Comparison of ENCODE assay signal across 26 mouse cellular contexts in genomic region chr17:46301892-46302291, GRCm38 (mm10). TPM values are rescaled to one million over a fixed set of nuclear protein-coding genes. Genes with fewer than 3 reads are reported as not detected.
A peak's percentile ranks its signal among the peaks of the same experiment; 100 is the strongest.
DNase-seq lines count a peak whose midpoint lies in the region; ATAC-seq and TF ChIP-seq lines count a peak whose summit lies in the region.
"Had no signal": no experiment of that assay in that cellular context is flagged by ENCODE, and none has a peak within 500 bp of the region (broad histone marks: within the 10 kb centered on the region; RNA-seq: fewer than 3 reads in every experiment).

No protein-coding gene starts in this region.

- H3K4me1 ChIP-seq in E14TG2a.4 (replicated peaks; ENCODE audit: low read depth, low read length), result peaks cover 54% of the 10 kb centered on the region
- peaks cover 4% of the 10 kb centered on the region for H3K4me1 ChIP-seq in bone marrow, adult 2 months (ENCODE audit: control insufficient read depth, insufficient read depth, low read length)

- peaks cover 46% of the 10 kb centered on the region for H3K27me3 ChIP-seq in E14TG2a.4 (ENCODE audit: insufficient read depth, low read length)

- peaks cover 31% of the 10 kb centered on the region for H3K36me3 ChIP-seq in E14TG2a.4 (ENCODE audit: insufficient read depth, low read length)
- H3K36me3 ChIP-seq: liver, embryonic 13.5 days had no signal

- 0 out of 2 replicates have a peak overlapping the region, but pooled peaks have one; percentile 9 for H3K27ac ChIP-seq in bone marrow, adult 2 months (ENCODE audit: control insufficient read depth, insufficient read depth, low read depth, low read length, poor library complexity)
- H3K27ac ChIP-seq: embryonic facial prominence, embryonic 15.5 days; hindbrain, embryonic 14.5 days; liver, embryonic 13.5 days; midbrain, embryonic 12.5 days had no signal

- no peak for TF ChIP-seq POLR2A in bone marrow, adult 2 months (IDR thresholded peaks at IDR 0.05; ENCODE audit: borderline replicate concordance, control insufficient read depth, low read depth, low read length)

- no peaks in the 10 kb centered on the region for H3K9me3 ChIP-seq in E14TG2a.4 (ENCODE audit: low read length)
- H3K9me3 ChIP-seq: embryonic facial prominence, embryonic 15.5 days; liver, embryonic 13.5 days; midbrain, embryonic 12.5 days had no signal

- DNase-seq in kidney, adult 9 months, result peak; percentile 16
- no peak for DNase-seq in kidney, postnatal 10 days
- peak; percentile 30 for DNase-seq in lung, postnatal 10 days
- no peak for DNase-seq in lung, postnatal 14 days
- DNase-seq: adrenal gland, adult 8-10 months; B cell, adult 2 months; cerebellum, adult 9-11 months; gastrocnemius, postnatal 25 days; heart, postnatal 36 days; kidney, adult 18-20 months; kidney, postnatal 4 days; liver, embryonic 13.5 days; lung, embryonic 14.5 days; right cerebral cortex, postnatal 4 days; thymus, postnatal 14 days had no signal

- H3K4me3 ChIP-seq in E14TG2a.4 (replicated peaks; ENCODE audit: low read length), result peak overlapping the region; percentile 35; the same call in 1 of the 2 replicates
- H3K4me3 ChIP-seq in bone marrow, adult 2 months (replicated peaks; ENCODE audit: control insufficient read depth, low read depth, low read length), result no peak overlapping the region
- H3K4me3 ChIP-seq: embryonic facial prominence, embryonic 15.5 days; liver, embryonic 13.5 days; midbrain, embryonic 12.5 days had no signal

- WGBS in bone marrow, adult 2 months, result 56% methylated on average over 12 of the region's 12 CpGs

- ATAC-seq in monocyte, adult 5-6 weeks (replicated peaks; ENCODE audit: insufficient number of reproducible peaks, low FRiP score, low TSS enrichment, poor library complexity, severe bottlenecking), result no peak
- ATAC-seq: forebrain, embryonic 16.5 days; inflammation-experienced regulatory T-cells, adult 6 months had no signal

- TF ChIP-seq CTCF in E14TG2a.4 (conservative IDR thresholded peaks at IDR 0.05; ENCODE audit: low read length), result no peak
- no peak for TF ChIP-seq CTCF in bone marrow, adult 2 months (IDR thresholded peaks at IDR 0.05; ENCODE audit: control insufficient read depth, insufficient read depth, low read length)

RNA-seq across cellular contexts. Expression of gene Dlk2, which starts 4.7 kb away (rescaled TPM):
- not detected in 2 replicates for polyA plus RNA-seq in bone marrow, adult 2 months (2011; ENCODE audit: insufficient read depth, insufficient read length, low replicate concordance, missing spikeins)
- not detected in 3 replicates for total RNA-seq in monocyte, adult 5-6 weeks (2017)
- total RNA-seq: megakaryocyte progenitor cell, adult 5-6 weeks; MEL had no signal
- polyA plus RNA-seq: inflammation-experienced regulatory T-cells, adult 6 months had no signal

RNA-seq across cellular contexts. Expression of gene Tjap1, which starts 19.1 kb away (rescaled TPM):
- 20.0 and 28.9 TPM in 2 replicates for polyA plus RNA-seq in bone marrow, adult 2 months (2011; ENCODE audit: insufficient read depth, insufficient read length, low replicate concordance, missing spikeins)
- 14.6 to 18.0 TPM (median 18.0 TPM) in 3 replicates for total RNA-seq in monocyte, adult 5-6 weeks (2017)

RNA-seq across cellular contexts. Expression of gene Abcc10, which starts 26.3 kb away (rescaled TPM):
- polyA plus RNA-seq in bone marrow, adult 2 months (2011; ENCODE audit: insufficient read depth, insufficient read length, low replicate concordance, missing spikeins), result 4.0 and 9.0 TPM in 2 replicates
- total RNA-seq in monocyte, adult 5-6 weeks (2017), result 2.8 to 3.4 TPM (median 3.0 TPM) in 3 replicates

RNA-seq across cellular contexts. Expression of gene Lrrc73, which starts 48.6 kb away (rescaled TPM):
- 1.4 and 2.4 TPM in 2 replicates for polyA plus RNA-seq in bone marrow, adult 2 months (2011; ENCODE audit: insufficient read depth, insufficient read length, low replicate concordance, missing spikeins)
- total RNA-seq in monocyte, adult 5-6 weeks (2017), result 0.58 TPM in 1 of 3 replicates, not detected in the others
- total RNA-seq: common myeloid progenitor, adult 5-6 weeks had no signal

RNA-seq across cellular contexts. Expression of gene Yipf3, which starts 54.0 kb away (rescaled TPM):
- 75.6 and 103 TPM in 2 replicates for polyA plus RNA-seq in bone marrow, adult 2 months (2011; ENCODE audit: insufficient read depth, insufficient read length, low replicate concordance, missing spikeins)
- 57.8 to 85.4 TPM (median 76.1 TPM) in 3 replicates for total RNA-seq in monocyte, adult 5-6 weeks (2017)

Comparison
In these comparisons a context has a peak if more than half of its experiments do, and no peak if none do; other contexts are left out.
1. DNase-seq: peak in kidney, adult 9 months (single experiment) and lung, postnatal 10 days (single experiment); none in kidney, postnatal 10 days (single experiment) and lung, postnatal 14 days (single experiment).